Mouse (Mus musculus) forebrain, embryonic 16.5 days (tissue): Measurements from ENCODE around the gene Slc6a9. TPM values are rescaled to one million over a fixed set of nuclear protein-coding genes. Genes with fewer than 3 reads are reported as not detected.

Experiments
- ATAC-seq: fragments of 200-750 bp; cut with Nextera tagmentation; 2 replicates; pipeline ENCODE4 v1.8.0; 2017; ENCODE audit warnings: mild to moderate bottlenecking, moderate library complexity
- H3K27ac ChIP-seq: fragments of 300-500 bp; sonication (generic); 2 replicates; pipeline ENCODE4 v1.5.1; 2014; ENCODE audit warnings: low read length, control low read depth
- H3K27me3 ChIP-seq: fragments of 300-500 bp; sonication (generic); replicated peaks from 2 replicates; pipeline ENCODE4 v1.6.1; 2014; ENCODE audit warnings: low read length; ENCODE audit not compliant: control insufficient read depth, insufficient read depth
- H3K36me3 ChIP-seq: fragments of 300-500 bp; sonication (generic); 2 replicates; pipeline ENCODE4 v1.6.1; 2014; ENCODE audit not compliant: control insufficient read depth, insufficient read depth
- H3K4me1 ChIP-seq: fragments of 300-500 bp; sonication (generic); replicated peaks from 2 replicates; pipeline ENCODE4 v1.6.1; 2014; ENCODE audit warnings: low read length; ENCODE audit not compliant: control insufficient read depth, insufficient read depth
- H3K4me2 ChIP-seq: fragments of 300-500 bp; sonication (generic); 2 replicates; pipeline ENCODE4 v1.6.1; 2014; ENCODE audit warnings: mild to moderate bottlenecking, low read length, control low read depth
- H3K4me3 ChIP-seq: fragments of 300-500 bp; sonication (generic); replicated peaks from 2 replicates; pipeline ENCODE4 v1.5.1; 2014; ENCODE audit warnings: mild to moderate bottlenecking, low read length, control low read depth
- H3K9ac ChIP-seq: fragments of 300-500 bp; sonication (generic); replicated peaks from 2 replicates; pipeline ENCODE4 v1.6.1; 2014; ENCODE audit warnings: low read depth, low read length, control low read depth
- H3K9me3 ChIP-seq: fragments of 300-500 bp; sonication (generic); 2 replicates; pipeline ENCODE4 v1.6.1; 2016; ENCODE audit warnings: low read length; ENCODE audit not compliant: control insufficient read depth
- WGBS: fragments of 180-500 bp; shearing (Covaris S2); extraction: QIAGEN DNeasy Blood & Tissue Kit; methylation state at CpG from one replicate; pipeline ENCODE4 v1.1.7; 2014; 5-methylcytosine and 5-hydroxymethylcytosine counted together
- polyA plus RNA-seq: library from polyadenylated mRNA; unstranded; fragments of >200 nt; fragmentation: Nextera tagmentation; extraction: Ambion mirVana; gene quantifications from 2 replicates; pipeline ENCODE4 v1.2.1, GENCODE M21; 2015

Gene Slc6a9
- polyA plus RNA-seq, 1 experiment from 2014 or later = 16.2 TPM

DNA sequence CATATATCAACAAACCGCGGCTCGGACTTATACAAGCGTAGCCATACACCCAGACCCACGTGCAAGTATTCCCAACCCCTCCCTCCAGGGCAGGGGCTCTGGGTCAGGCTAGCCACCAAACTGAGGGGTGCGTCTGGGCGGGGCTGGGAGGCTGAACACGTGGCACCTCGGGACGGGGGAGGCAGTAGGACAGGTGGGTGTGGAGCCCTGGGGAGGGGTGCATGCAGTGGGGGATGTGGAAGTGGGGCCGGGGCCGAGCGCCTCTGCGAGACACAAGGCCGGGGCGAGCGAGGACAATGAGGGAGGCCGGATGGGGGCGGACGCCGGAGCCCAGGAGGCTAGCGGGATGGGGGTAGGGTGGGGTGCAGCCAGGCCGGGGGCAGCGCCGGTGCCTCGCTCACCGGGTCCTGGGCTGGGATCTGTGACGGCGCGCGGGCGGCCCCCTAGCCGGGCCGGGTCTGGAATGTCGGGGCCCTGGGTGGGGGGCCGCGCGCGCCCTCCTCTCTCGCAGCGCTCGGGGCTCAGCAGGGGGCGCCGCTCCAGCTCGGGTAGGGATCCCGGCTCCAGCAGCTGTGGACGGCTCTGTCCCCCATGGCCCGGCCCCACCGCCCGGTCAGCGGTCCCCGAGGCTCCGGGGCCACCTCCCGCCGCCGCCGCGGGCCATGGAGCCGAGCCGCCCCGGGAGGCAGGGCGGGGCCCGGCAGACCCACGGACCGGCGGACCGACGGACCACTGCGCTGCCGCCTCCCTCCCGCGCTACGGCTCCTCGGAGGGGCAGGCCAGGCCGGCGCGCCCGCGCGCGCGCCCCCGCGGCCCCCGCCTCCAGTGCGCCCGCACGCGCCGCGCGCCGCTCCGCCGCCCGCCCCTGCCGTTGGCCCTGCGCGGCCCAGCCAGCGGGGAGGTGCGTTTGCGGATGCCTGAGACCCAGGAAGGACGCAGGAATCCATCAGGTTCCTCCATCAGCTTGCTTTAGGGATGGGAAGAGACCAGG is 48.7 kb downstream of the Slc6a9 start, which contains the start of gene B4galt2:
TSS of gene B4galt2 (minus strand) at position 787 of the 991 bp plus-strand sequence.
- H3K4me2 ChIP-seq = peak within 1 kb of the TSS; percentile 74
- under 1% methylated on average over 85 of the region's 103 CpGs for WGBS
- H3K9ac ChIP-seq = peak within 1 kb of the TSS; percentile 95
- H3K4me3 ChIP-seq = peak within 1 kb of the TSS; percentile 82
- ATAC-seq = peak; percentile 55
- no peaks in the 10 kb centered on the region for H3K9me3 ChIP-seq
- H3K36me3 ChIP-seq = peaks cover 9% of the 10 kb centered on the region; the same call in 1 of the 2 replicates
- peaks cover 53% of the 10 kb centered on the region for H3K4me1 ChIP-seq
- H3K27ac ChIP-seq = peak within 1 kb of the TSS; percentile 74
- no peaks in the 10 kb centered on the region for H3K27me3 ChIP-seq

DNA sequence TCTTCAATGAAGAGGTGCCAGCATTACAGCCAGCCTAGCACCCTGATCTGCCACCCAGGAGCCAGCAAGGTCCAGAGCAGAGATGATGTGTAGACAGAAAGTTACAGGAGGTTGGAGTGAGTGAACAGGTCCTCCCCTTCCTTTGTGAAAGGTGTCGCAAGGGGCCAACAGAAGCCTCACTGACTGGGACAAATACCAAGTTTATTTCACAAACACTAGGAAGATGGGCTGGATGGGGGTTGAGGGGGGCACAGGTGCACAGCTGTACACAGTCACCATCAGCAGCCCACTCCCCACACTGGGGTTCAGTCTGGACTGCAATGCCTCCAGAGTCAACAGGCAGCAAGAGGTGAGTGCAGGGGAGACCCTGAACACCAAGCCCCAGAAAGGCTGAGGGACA is 49.8 kb downstream of the Slc6a9 start:
- H3K36me3 ChIP-seq = peaks cover 9% of the 10 kb centered on the region; the same call in 1 of the 2 replicates
- no peak overlapping the region for H3K9ac ChIP-seq
- 100% methylated on average over 1 of the region's 1 CpGs for WGBS
- peak overlapping the region; percentile 82 for H3K4me3 ChIP-seq
- no peak overlapping the region for H3K27ac ChIP-seq
- peak overlapping the region; percentile 74 for H3K4me2 ChIP-seq
- no peaks in the 10 kb centered on the region for H3K27me3 ChIP-seq
- H3K4me1 ChIP-seq = peaks cover 53% of the 10 kb centered on the region
- no peaks in the 10 kb centered on the region for H3K9me3 ChIP-seq
- ATAC-seq = no peak

DNA sequence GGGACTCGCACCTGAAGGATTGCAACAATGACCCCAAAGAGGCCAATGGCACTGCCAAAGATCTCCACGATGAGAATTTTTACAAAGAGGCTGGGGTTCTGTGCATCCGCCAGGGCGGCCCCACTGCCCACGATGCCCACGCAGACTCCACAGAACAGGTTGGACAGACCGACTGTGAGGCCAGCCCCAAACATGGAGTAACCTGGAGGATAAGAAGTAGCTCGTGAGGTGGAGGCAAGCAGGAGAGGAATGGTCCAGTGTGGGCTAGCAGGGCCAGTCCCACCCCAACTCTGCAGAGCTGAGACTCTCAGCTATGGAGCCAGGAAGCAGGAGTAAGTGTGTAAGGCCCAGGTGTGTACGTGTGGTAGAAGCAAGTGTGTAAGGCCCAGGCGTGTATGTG is 50.8 kb downstream of the Slc6a9 start:
- Histone ChIP-seq H3K4me2 (no peak overlapping the region), H3K9ac (no peak overlapping the region), H3K4me1 (peaks cover 52% of the 10 kb centered on the region), H3K27ac (no peak overlapping the region), H3K36me3 (peaks cover 13% of the 10 kb centered on the region), H3K4me3 (no peak overlapping the region), H3K27me3 (no peaks in the 10 kb centered on the region), H3K9me3 (no peaks in the 10 kb centered on the region)
- WGBS = 91% methylated on average over 10 of the region's 10 CpGs
- ATAC-seq = no peak

DNA sequence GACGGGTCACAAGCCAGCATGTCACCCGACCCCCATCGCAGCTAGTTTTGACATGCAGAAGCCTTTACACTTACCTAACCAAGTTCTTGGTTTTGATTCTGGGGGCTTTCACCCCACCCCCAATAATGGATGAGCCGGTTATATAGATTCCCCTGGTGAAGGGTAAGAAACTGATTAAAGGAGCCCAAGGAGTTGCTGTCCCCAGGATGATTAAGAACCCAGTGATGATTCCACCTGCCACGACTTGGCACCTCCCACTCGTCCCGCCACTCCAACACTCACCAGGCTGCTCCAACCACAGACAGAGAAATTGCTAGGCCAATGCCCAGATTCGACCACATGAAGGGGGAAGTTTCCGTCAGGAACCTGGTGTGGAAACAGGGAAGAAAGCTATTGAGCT is 51.7 kb downstream of the Slc6a9 start:
- Histone ChIP-seq H3K4me1 (peaks cover 50% of the 10 kb centered on the region), H3K9ac (no peak overlapping the region; the same call in 1 of the 2 replicates), H3K9me3 (no peaks in the 10 kb centered on the region), H3K4me2 (peak overlapping the region; percentile 95), H3K4me3 (peak overlapping the region; percentile 96), H3K36me3 (peaks cover 11% of the 10 kb centered on the region), H3K27me3 (no peaks in the 10 kb centered on the region), H3K27ac (no peak overlapping the region)
- no peak for ATAC-seq
- WGBS = 87% methylated on average over 9 of the region's 9 CpGs

DNA sequence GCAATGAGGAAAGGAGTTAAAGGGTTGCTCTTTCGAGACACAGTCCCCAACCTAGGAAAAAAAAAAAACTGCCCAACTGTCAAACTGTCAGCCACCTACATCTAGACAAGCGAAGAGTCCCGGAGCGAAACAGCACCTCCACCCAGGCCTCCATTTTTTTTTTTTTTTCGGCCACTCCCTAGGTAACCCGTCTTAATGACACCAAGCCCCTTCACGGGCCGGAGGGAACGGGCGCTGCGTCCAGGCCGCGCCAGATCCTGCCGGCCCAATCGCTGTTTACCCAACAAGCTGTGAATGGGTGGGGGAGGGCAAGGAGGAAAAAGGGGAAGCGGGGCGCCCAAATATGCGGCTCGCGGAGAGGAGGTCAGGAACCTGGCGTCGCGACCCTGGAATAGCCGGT is 52.3 kb downstream of the Slc6a9 start:
- peaks cover 11% of the 10 kb centered on the region for H3K36me3 ChIP-seq
- H3K4me3 ChIP-seq = peak overlapping the region; percentile 96
- H3K4me1 ChIP-seq = peaks cover 49% of the 10 kb centered on the region
- 2% methylated on average over 23 of the region's 24 CpGs for WGBS
- H3K9me3 ChIP-seq = no peaks in the 10 kb centered on the region
- peak overlapping the region; percentile 95 for H3K4me2 ChIP-seq
- no peaks in the 10 kb centered on the region for H3K27me3 ChIP-seq
- H3K27ac ChIP-seq = peak overlapping the region; percentile 30; the same call in 1 of the 2 replicates
- peak overlapping the region; percentile 97 for H3K9ac ChIP-seq
- peak; percentile 2 for ATAC-seq

DNA sequence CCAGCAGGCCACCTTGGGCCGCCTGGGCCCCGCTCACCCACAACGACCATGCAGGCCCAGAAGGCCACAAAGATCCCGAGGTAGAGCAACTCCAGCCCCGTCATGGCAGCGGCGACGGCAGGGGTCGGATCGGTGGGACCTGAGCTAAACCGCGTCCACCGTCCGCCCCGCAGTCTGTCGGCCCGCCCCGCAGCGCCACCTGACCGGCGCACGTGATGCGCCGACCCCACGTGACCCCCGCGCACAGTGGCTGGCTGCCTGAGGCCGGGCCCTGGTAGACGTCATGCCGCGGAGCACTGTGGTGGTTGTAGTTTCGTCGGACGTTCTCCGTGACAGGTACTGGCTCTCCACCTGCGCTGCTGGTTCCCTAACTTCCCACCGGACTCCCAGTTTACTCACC is 52.8 kb downstream of the Slc6a9 start, which contains the start of gene Atp6v0b:
TSS of gene Atp6v0b (minus strand) at position 201 of the 400 bp plus-strand sequence.
- Histone ChIP-seq H3K36me3 (peaks cover 11% of the 10 kb centered on the region), H3K27ac (peak within 1 kb of the TSS; percentile 30; the same call in 1 of the 2 replicates), H3K9ac (peak within 1 kb of the TSS; percentile 97), H3K4me3 (peak within 1 kb of the TSS; percentile 96), H3K4me1 (peaks cover 44% of the 10 kb centered on the region), H3K27me3 (no peaks in the 10 kb centered on the region), H3K9me3 (no peaks in the 10 kb centered on the region), H3K4me2 (peak within 1 kb of the TSS; percentile 95)
- WGBS = 2% methylated on average over 37 of the region's 37 CpGs
- ATAC-seq = peak; percentile 83

DNA sequence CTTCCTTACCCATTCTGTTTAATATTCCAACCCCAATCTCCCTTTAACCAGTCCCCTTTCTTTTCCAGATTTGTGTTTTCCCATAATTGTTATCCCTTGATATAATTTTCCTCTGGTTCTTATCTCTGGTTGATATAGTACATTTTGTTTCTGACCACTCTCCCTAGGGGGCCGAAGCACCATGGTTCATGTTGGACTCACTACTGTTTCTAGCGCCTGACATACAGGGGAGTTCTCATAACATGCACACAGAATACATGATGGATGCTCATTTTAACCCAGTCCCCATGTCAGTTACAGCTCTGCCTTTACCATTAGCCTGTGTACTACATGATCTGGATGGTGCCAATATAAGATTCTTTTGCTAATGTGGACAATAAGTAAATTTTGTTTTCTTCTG is 53.6 kb downstream of the Slc6a9 start:
- Histone ChIP-seq H3K9ac (no peak overlapping the region), H3K27me3 (no peaks in the 10 kb centered on the region), H3K36me3 (peaks cover 11% of the 10 kb centered on the region), H3K9me3 (no peaks in the 10 kb centered on the region), H3K4me2 (no peak overlapping the region), H3K27ac (no peak overlapping the region), H3K4me3 (no peak overlapping the region), H3K4me1 (peaks cover 42% of the 10 kb centered on the region)
- WGBS = 75% methylated on average over 2 of the region's 2 CpGs
- ATAC-seq = no peak

DNA sequence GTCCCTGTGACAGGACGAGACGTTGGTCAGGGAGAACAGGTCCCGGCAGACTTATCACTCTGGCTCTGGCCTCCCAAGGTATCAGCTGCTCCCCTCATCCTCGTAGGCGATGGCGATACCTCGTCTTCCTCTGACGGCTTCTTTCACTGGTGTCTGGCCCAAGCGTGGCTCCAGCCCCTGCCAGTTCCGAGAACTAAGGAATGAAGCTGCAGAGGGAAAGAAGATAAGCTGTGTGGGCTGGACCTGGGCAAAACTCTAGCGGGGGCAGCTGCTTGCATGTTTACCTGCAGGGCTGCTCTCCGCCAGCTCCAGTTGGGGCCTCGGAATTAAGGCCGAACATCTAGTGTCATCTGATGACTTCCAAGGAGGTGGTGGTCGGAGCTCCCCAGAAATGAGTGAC is 55.2 kb downstream of the Slc6a9 start:
- Histone ChIP-seq H3K9me3 (no peaks in the 10 kb centered on the region), H3K27me3 (no peaks in the 10 kb centered on the region), H3K36me3 (peaks cover 13% of the 10 kb centered on the region), H3K4me1 (peaks cover 31% of the 10 kb centered on the region), H3K4me2 (no peak overlapping the region), H3K9ac (no peak overlapping the region), H3K4me3 (no peak overlapping the region), H3K27ac (no peak overlapping the region)
- ATAC-seq = no peak
- WGBS = 93% methylated on average over 15 of the region's 15 CpGs

DNA sequence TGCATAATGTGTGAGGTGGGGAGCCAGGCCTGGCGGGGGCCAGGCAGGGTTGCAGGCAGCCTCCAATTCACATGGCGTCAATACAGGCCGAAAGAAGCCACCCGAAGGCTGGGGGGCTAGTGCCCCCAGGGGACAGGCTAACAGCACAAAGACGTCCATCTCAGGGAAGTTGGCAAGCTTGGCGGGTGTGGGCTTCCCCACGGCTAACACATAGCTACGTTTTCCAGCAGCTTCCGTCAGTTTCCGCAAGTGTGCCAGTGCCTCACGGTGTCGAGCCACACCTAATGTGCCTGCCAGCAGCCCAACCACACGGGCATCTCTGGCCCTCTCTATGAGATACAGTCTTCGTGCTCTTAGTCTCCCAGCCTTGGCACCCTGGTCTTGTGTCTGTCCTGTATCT is 55.7 kb downstream of the Slc6a9 start:
- H3K9ac ChIP-seq = no peak overlapping the region
- WGBS = 86% methylated on average over 14 of the region's 14 CpGs

More for the DNA sequence above, 55.7 kb downstream of the Slc6a9 start:
- no peak for ATAC-seq
- H3K36me3 ChIP-seq = peaks cover 12% of the 10 kb centered on the region
- no peak overlapping the region for H3K4me3 ChIP-seq
- H3K4me2 ChIP-seq = no peak overlapping the region
- peaks cover 29% of the 10 kb centered on the region for H3K4me1 ChIP-seq
- no peaks in the 10 kb centered on the region for H3K27me3 ChIP-seq
- no peak overlapping the region for H3K27ac ChIP-seq
- no peaks in the 10 kb centered on the region for H3K9me3 ChIP-seq
